Mouse (Mus musculus): Measurements from ENCODE around the gene Appbp2. TPM values are rescaled to one million over a fixed set of nuclear protein-coding genes. Genes with fewer than 3 reads are reported as not detected.
"Not testable (repeated sequence)": the region's sequence is repeated elsewhere in the genome, so short reads cannot be mapped to it uniquely, and the experiment has no call there.

The Appbp2 gene
- total RNA-seq, 2 experiments from 2014 or later, result 7.4 to 8.9 TPM

DNA sequence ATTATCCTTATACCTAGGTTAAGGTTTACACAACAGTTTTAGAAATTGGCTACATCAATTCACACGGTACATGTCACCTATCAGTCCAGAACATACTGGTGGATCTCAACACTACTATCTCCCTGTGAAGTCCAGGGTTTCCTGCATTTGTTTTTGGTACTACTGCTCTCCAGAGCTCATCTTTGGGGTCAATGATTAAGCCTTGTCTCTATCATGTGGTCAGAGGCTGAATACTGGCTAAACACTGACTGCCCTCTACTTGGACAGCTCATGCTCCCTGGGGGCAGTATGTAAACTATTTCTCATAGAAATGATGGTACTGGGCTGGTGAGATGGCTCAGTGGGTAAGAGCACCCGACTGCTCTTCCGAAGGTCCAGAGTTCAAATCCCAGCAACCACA lies 11.7 kb downstream of the Appbp2 start:
- DNase-seq, result no peak

DNA sequence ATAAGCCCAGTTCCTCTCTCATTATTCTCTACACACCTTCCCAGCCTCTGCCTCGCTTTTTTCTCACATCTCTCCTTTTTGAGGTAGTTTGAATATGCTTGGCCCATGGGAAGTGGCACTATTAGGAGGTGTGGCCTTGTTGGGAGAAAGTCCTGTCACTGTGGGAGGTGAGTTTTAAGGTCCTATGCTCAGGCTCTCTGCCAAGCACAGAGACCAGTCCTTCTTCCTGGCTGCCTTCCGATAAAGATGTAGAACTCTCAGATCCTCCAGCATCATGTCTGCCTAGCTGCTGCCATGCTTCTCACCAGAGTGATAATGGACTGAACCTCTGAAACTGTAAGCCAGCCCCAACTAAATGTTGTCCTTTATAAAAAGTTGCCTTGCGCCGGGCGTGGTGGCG lies 12.4 kb downstream of the Appbp2 start:
- no peak for DNase-seq

DNA sequence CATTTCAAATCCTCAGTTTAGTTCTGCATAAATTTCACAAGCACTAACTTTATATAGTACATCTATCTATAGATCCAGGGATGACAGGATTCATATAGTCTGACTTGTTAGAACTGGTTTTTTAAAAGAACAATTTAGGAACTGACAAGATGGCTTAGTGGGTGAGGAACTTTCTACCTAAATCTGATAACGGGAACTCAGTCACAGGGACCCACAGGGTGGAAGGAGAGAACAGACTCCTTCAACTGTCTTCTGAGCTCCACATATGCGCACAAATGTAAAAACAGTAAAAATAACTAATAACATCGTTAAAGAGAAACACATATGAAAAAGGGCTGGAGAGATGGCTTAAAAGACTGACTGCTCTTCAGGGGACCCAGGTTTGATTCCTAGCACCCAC lies 15.9 kb downstream of the Appbp2 start:
- no peak for DNase-seq

DNA sequence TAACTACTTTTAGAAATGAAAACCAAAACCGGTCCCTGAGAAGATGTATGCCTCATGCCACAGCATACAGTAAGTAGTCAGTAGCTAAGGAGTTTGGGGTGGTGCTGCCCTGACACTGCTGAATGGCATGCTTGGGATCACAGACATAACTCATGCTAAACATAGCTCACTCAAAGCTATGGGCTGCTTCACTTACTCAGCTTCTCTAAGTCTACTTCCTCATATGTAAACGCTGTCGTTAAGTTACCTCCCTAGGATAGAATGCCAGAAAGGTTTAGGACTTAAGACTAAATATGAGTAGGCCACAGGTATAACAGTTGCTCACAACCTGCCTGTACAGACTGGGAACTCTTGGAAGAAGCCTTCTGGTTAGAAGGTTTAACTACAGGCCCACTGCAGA lies 20.3 kb downstream of the Appbp2 start:
- no peak for DNase-seq

DNA sequence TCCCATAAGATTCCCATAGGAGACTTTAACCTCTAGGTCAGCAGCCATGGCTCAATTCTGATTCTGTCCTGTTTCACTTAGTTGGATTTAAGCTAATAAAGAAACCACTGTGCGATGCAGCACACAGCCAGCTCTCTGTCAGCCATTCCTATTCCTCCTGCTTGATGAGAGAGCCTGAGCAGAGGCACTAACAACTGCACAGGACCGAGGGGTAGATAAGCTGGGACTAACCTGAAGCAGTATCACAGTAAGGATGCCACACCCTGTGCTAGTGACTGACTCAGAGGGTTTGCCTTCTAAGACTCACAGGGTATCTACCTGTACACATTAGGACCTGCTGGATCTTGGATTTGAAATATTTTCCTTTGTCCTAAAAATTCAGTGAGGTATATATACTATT lies 21.7 kb downstream of the Appbp2 start:
- no peak for DNase-seq

DNA sequence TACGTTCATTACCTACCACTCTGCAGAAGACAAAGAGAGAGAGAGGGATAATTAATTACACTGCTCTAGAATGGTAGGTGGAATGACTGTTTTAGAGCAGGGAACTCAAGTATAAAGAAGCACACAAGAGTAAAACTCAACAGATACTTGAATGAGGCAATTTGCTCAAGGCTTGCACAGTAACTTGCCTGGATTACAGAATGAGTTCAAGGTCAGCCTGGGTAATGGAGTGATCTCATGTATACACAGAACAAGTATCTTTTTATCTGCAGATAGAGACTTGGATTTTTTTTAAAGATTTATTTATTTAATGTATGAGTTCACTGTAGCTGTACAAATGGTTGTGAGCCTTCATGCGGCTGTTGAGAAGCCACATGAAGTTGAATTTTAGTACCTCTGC lies 23.8 kb downstream of the Appbp2 start:
- no peak for DNase-seq

DNA sequence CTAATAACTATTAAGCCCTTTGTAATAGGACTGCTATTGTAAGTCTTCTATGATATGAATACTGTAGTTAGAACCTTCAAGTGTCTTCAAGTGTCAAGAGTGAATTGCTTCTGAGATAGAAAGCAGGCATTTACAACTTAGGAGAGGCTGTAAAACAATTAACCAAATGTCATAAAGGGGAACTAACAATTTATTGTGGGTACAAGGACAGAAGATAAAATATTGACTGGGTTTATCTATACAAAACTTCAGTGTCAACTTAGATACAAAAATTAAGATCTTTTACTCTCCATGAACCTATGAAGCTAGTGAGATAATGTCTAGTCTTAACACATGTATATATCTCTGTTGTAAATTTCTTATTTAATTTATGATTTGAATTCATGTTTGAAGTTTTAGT lies 28.7 kb downstream of the Appbp2 start:
- DNase-seq, result no peak

DNA sequence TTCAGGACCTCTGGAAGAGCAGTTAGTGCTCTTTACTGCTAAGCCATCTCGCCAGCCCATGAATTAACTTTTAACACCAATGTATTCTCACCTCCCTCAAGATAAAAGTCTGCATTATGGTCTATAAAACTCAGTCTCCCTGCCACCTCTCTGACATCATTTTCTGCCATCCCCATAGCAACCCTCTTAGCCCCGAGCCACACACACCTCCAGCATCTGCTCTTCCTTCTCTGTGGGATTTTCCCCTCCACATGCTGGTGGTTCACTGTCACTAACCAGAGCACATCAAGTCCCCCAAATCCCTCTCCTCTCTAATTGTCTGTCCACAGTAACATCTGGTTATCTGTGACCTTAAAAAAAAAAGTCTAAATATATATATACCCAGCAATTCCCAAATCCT lies 36.0 kb downstream of the Appbp2 start:
- no peak for DNase-seq

DNA sequence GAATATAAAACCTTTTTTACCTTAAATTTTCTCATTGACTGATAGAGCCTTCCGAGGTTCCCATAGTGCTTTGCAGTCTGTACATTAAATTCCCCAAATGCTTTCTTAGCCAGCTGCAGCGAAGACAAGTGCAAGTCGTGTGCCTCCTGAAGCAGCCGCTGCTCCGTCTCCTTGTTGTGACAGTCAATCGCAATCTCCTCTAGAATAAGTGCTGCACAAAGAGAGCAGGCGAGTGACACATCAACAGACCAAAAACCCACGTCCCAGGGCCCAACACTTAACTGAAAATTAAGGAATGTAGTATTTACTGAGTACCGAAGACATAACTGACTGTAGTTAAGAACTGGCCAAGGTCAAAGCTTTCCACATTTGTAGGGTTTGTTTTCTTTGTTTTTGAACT lies 38.9 kb downstream of the Appbp2 start:
- no peak for DNase-seq

DNA sequence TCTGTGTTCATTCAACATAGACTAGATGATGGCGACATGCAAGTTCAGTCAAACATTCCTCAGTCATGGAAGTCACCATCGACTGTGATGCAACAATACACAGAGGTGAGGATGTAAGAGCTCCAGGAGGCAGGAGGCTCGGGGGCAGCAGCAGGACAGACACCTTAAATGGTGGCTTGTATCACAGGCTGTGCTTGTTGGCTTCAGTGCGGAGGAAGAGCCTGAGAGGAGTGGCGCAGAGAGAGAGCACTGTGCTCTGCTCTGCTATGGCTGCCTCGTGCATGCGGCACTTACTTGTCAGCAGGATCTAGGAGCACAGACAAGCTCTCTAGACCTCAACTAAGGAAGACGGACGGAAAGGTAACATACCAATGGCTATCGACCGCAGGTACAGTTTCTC lies 40.7 kb downstream of the Appbp2 start:
- no peak for DNase-seq

DNA sequence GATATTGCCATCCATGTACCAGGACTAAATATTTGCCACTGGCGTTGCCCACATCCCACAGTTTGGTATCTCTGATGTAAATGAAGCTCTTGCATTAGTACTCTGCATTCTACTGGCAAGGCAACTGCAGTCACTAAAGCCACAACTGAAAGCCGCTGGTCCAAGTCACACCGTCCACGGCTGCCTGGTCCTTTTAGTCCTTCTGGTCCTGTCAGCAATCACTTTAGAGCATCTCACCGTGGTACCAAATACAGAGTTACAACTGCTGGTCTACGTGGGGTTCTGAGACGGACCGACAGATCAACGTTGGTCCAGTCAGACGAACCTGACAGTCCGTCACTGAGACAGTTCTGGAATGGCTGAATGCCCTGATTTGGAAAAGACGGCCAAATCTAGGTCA lies 44.2 kb downstream of the Appbp2 start:
- DNase-seq, result no peak

DNA sequence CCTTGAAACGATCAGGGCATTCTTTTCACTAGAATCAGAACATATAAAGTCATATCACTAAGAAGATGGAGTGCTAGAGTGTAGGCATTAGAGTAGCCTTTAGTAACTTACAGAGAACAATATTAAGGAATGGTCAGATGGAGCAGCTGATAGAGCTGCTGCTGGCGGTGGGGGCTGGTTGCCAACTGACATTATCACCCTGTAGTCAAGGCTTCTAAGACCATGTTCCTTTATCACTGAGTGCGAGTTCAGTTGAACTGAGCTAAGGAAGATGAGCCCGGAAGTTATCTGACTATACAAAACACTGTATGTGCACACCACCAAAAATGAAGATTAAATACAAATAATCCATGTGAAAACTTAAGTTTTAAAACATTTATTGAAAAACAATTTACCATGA lies 45.8 kb downstream of the Appbp2 start:
- DNase-seq, result no peak

DNA sequence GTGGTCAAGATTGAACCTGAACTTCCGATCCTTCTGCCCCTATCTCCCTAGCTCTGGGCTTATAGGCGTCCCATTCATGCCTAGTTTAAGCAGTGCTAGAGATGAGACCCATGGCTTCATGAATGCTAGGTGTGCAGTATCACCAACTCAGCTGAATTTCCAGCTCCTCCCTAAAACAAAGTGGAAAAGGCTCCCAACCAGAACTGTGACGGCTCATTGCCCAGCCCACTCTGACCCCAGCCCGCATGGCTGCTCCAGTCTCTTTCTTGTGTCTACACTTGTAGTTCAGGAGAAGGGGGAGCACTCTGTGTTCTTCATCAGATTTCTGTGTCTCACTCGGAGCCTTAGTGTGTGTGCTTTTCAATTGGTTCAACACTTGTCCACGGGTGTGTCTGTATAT lies 50.1 kb downstream of the Appbp2 start:
- no peak for DNase-seq

DNA sequence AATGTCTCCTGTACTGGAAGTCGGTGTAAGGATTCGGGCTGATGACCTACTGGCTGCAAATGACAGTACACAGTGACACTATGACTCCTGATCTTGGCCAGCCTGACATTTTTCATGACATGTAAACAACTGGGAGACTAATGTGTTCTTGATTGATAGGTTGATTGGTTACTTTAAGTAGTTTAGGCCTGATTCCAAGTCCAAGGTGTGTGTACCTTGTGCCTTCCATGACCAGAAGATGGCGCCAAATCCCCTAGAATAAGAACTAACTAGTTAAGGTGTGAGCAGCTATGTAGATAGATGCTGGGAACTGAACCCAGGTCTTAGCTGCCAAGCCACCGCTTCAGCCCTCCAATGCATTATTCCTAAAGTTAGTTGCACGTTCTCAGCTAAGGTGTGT lies 50.8 kb downstream of the Appbp2 start:
- DNase-seq, result no peak

DNA sequence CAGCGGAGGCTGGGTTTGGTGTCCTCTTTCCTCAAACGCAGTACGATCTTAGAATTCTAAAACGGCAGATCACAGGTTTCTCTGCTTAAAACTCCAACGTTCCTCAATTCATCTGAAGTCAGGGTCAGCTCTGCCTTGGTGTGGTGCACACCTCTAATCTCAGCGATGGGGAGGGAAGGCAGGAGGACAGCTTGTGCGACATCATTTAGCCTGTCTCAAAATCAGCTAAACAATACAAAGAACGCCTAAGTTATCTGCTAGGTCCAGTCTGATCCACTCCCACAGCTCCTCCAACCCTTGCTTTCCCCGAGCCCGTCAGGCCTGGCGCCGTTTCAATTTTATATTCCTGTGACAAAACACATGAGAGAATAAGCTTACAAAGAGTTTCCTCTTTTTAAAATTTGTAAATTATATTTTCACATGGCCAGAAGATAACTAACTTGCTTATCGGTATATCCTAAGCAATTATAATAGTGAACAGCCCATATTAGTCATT lies 51.6 kb downstream of the Appbp2 start:
- no peak for DNase-seq

DNA sequence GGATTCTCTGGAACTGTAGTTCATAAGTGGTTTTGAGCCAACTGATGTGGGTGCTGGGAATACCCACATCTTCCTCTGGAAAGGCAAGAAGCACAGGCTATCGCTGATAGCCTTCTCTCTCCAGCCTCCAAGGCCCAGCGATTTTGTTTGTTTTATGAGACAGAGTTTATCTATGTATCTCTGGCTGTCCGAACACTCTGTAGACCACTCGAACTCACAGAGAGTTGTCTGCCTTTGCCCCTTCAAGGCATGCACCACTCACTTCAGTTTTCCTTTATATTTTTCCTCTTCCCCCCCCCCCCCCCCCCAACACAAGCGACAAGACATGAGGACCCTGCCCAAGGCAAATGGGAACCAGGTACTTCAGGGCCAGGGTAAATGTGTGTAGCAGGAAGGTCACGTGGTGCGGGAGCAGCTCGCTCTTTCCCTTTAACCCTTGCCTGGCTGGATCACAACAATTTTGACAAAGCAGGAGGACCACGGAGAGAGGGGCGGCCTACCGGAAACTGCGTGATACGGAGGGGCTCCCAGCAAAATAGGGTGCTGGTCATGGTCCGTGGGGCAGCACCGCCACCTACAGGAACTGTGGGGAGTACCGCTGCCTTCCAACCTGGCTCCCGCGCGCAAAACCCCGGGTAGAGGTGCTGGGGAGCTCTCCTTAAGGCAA lies 52.2 kb downstream of the Appbp2 start:
- DNase-seq, result peak; percentile 37

DNA sequence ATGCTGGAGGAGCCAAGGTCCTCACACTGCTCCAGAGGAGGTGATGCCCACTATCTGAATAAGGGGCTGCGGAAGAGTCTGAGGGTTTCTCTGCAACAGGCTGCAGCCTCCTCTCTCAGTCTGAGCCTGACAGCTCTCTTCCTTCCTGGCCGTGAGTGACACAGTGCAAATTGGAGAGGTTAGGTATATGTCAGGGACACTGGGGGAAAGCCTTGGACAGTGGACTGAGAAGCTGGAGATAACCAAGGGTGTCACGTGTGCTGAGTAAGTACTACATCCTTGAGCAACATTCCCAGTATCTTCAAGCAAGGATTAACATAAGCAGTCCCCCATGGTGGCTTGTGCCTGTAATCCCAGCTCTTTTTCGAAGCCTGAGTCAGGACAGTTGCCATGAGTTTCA lies 56.5 kb downstream of the Appbp2 start:
- DNase-seq, result no peak

DNA sequence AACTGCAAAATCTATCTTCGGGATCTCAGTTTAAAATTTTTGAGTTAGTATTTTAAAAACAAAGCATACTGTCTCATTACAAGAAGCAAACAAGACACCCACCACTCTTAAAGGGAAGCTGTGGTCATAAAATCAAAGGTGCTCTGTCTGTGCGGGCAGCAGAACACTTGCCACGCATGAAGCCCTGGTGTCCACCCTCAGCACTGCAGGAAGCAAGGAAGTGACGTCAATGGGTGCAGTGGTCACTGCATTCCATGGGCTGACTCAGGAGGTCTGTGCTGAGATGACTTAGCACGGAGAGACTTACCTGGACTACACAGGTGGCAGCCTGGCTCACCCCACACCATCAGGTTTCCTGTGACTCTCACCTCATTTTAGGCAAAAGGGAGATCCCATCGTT lies 57.2 kb downstream of the Appbp2 start:
- no peak for DNase-seq

DNA sequence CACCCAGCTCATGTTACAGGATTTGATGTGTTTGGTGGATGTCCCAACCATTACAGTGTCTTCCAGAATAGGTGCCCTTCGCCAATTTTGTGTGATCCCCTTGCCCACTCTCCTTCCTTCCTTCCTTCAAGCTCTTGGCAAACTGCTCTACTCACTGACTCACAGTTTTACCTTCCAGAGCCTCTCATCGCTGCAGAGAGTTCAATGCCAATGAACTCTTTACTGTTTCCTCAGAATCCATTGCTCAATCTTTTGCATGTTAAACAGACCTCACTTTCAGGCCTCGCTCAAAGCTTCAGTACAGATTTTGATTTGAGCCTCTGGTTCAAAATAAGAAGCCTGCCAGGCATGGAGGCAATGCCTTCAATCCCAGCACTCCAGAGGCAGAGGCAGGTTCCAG lies 59.0 kb downstream of the Appbp2 start:
- DNase-seq, result no peak

DNA sequence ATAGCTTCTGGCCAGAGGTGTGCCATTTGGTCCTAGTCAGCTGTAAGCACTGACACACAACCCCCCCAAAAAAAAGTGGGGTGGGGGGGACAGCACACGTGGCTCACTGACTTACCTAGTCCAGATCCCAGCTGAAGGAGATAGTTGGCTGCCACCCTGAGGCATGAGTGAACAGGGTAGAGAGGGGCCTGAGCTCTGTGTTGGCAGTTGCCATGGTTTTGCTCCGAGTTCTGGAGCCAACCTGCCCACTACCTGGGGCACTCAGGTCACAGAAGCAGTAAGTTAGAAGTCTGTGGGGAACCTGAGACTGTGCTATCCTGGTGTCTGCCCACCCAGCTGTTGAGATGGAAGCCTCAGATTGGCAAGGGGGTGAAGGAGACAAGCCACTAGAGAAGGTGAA lies 64.1 kb downstream of the Appbp2 start:
- DNase-seq, result no peak

DNA sequence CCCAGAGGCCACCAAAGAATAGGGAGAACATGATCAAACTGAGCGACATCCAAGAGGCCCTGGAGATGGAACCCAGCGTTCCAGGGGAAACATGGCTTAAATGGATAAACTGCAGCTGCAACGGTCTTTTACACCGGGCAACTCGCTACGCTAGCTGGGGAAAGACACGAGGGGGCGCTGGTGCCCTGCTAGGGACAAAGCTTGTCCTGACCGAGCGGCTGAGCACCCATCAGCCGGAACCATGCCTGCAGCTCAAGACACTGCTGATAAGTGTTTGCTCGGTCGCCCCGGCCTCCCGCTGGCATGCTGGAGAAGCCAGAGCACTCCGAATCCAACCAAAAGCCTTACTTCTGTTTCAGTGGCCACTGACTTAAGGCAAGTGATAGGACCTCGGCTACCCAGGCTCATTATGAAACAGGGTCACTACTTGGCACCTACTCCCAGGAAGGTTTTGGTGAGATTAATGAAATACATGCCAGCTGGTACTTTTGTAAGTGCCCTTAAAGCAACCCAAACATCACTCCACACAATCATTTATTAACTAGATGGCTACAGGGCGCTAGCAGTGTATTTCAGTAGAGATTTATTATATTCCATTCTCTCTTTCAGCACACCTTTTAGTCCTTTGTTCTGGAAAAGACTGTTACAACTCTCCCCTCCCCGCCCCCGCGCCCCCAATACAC lies 64.7 kb downstream of the Appbp2 start, which contains the start of gene 1700125H20Rik:
1700125H20Rik (plus strand) TSS at position 347 of the 683 bp plus-strand sequence.
- DNase-seq, result peak; percentile 78

DNA sequence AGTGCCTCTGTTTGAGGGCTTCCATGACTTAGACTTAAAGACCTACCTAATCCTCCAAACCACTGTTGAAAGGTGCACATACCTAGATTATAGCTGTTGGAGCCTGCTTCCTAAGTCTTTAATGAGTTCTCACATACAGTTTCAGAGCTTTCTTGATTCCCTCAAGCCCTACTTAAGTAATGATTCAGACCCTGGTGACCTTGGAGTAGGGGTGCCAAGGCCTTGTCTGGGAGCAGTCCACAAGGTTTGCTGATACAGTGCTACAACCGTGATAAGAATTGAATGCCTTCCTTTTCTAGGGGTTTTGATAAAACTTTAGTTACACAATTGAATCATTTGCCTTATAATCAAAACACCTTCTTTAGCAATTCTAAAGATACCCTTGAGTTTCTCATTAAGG lies 67.4 kb downstream of the Appbp2 start:
- DNase-seq, result no peak

DNA sequence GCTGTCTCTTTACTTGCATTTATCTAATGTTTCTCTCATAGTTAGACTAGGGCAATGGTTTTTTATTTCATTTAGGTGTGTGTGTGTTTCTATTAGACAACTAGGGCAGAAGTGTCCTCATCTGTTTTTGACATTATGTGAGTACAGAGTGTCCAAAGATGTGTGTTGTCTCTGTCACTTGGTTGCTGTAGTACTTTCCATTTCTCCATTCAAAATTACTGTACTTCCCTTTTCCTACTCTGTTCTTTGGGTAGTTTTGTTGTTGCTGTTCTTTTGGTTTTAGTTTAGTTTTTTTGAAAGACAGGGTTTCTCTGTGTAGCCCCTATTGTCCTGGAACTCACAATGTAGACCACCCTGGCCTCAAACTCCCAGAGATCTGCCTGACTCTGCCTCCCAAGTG lies 70.6 kb downstream of the Appbp2 start:
- DNase-seq, result no peak

DNA sequence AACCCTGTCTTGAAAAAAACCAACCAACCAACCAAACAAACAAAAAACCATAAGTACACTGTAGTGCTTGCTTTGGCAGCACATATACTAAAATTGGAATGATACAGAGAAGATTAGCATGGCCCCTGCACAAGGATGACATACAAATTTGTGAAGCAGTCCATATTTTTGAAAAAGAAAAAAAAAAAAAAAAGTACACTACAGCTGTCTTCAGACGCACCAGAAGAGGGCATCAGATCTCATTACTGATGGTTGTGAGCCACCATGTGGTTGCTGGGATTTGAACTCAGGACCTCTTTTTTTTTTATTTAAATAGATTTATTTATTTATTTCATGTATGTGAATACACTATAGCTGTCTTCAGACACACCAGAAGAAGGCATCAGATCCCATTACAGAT lies 71.9 kb downstream of the Appbp2 start:
- DNase-seq, result not testable (repeated sequence)

All from gastrocnemius, postnatal 25 days (tissue).